Mouse (Mus musculus) ES-Bruce4 (cell line): ENCODE measurements around the gene Cox11.

Source experiments
- CTCF ChIP-seq: IDR thresholded peaks from one replicate; pipeline ENCODE4 v1.8.1; 2011; ENCODE audit warnings: low read depth, low read length
- POLR2A ChIP-seq: IDR thresholded peaks from one replicate; pipeline ENCODE4 v1.8.1; 2011; ENCODE audit warnings: low read length; ENCODE audit not compliant: insufficient read depth

DNA sequence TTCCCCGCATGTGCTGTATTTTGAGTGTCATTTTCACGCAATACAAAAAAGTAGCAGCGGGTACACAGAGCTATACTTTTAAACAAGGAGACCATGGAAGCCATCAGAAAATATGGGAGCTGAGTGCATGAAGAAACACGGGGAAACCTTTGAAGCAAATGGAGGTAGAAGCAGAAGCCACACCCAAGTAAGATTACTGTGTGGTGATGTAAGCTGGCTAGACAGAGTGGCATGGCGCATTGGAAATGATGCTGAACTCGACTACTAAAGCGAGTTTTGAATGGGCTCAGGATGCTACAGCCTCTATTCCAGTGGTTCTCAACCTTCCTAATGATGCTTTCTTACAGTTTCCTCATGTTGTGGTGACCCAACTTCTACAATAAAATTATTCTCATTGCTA, 39.1 kb downstream of the Cox11 start:
- TF ChIP-seq CTCF (no peak), POLR2A (no peak)
